Mouse (Mus musculus) 416B (cell line): ENCODE measurements at regions not wholly inside any gene's neighbourhood (a gene's known extent, or its start where the extent isn't known, plus 50 kb on each side); places are given as distances from the start of the nearest gene placed in this dataset.

Source experiments
- DNase-seq: peaks from one replicate; pipeline ENCODE4 v3.0.0; 2011; ENCODE audit warnings: low read depth

- DNase-seq, result no peak
Measured at GRCm38 (mm10) chr4:5206394-5207099, 413.4 kb upstream of the Impad1 start.

DNA sequence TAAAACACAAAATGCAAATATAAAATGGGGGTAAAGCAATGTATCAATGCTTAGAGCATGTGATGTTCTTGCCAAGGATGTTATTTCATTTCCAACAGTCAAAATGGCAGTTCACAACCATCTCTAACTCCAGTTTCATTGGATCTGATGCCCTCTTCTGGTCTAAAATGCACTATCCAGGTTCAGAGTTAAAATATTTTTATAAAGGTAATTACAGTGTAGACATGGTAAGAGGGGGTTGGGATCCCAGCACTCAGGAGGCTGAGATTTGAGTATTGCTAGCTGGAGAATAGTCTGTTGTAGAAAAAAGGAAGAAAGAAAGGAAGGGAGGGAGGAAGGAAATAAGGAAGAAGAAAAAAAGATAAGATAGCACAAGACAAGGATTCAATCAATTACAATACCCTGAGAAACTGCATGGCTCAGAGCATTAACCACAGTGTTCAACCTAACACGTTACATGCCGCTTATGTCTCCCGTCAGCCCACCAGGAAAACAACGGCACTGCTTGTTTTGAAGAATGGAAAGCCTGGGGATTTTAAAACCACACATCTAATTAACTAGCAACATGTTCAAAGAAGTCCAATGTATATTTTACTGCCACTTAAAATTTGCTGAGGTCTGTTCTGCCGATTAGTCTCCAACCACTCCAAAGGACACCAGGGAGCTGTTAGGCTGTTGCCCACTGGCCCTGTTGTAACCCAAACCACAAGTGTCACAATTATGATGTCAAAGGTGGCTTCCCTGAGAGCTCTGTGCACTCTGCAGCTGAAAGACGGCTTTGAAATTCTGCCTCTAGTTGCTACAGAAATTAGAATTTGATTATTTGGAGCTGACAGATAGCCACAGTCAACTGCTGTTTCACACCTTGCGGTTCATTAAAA lies 412.4 kb upstream of the Impad1 start:
- DNase-seq, result peak; percentile 11

DNA sequence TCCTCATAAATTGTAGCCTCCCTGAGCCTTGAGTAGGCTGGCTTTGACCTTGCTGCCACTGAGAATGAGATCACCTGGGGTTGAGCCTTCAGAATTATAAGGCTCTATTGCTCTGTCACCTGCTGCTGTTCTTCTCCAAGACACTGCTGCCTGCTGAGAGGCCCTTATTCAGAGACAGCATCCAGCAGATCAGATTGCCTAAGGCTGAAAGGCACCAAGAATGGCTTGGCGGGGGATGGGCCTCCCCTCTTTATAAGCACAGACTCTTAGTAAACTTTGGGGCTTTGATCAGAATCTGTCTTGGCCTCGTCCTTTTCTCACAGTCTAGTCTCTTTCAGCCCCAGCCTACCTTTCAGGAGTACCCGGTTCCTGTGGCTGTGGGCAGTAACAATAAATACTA lies 401.1 kb upstream of the Impad1 start:
- no peak for DNase-seq

GRCm38 (mm10) chr4:5181591-5181990 lies 388.4 kb upstream of the Impad1 start:
- no peak for DNase-seq

DNA sequence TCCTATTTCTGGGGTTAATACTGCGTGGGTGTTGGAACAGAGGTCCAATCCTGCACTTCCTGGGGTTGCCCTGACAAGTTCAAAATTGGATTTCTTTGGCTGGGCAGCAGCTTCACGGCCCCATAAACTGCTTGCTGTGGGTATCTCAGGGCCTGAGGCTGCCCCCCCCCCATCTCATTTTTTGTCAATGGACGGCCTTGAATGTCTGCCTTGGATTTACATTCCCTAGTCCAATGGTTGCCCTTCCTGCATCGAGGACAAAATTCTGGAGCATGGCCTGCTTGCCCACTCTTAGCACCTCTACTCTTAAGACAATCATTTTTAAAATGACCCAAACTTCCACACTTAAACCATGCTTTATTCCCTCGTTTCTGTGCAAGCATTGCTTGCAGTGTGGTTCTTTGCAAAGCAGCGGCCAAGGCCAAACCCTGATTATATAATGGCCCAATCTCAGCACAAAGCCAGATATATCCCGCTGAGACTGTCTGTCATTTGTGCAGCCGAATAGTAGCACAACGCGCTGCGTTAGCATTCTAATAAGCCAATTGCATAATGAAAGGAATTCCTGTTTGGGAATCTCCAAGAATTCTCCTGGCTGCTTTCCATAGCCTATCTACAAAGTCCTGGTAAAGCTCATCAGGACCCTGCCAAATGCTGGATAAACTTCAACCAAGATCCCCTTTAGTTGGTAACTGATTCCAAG lies 386.0 kb upstream of the Impad1 start:
- DNase-seq, result no peak

DNA sequence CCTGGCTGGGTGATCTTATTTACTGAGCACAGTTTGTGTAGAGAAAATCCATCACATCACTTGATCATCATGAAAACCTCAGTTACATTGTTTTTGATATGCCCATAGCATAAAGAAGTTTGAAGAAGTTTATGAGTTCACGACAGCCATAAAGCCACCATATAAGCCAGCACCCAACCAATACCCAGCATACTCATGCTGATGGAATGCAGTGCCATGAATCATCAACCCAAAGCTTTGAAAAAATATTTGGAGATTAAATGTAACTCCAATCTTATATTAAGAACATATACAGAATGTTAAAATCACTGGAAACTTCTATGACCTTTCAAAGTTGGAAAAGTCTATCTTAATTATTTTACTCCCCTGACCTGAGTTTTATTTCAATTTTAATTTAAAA lies 372.1 kb upstream of the Impad1 start:
- DNase-seq, result no peak

- no peak for DNase-seq
Measured at GRCm38 (mm10) chr4:5160931-5161330, 367.8 kb upstream of the Impad1 start.

DNA sequence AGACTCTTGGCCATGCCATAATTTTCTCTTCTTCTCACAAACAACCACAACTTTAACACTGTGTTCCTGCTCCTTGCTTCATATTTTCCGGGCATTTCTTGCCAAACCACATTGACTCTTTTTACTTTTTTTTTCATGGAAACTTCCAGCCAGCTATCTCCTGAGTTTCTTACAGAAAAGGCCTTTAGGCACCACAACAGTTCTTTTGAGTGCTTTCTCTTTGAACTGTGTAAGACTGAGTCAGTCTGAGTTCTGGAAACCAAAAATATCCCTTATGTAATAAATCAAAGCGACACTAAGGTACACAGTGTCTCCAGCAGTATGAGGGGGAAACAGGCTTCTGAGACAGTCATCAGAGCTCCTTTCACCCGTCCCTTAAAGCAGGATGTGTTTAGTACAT lies 337.6 kb upstream of the Impad1 start:
- DNase-seq, result no peak

GRCm38 (mm10) chr4:5126059-5126458 lies 332.9 kb upstream of the Impad1 start:
- DNase-seq, result no peak

GRCm38 (mm10) chr4:5098411-5098810 lies 305.3 kb upstream of the Impad1 start:
- DNase-seq, result no peak

- DNase-seq, result no peak
Measured at GRCm38 (mm10) chr4:5078723-5079122, 285.6 kb upstream of the Impad1 start.

DNA sequence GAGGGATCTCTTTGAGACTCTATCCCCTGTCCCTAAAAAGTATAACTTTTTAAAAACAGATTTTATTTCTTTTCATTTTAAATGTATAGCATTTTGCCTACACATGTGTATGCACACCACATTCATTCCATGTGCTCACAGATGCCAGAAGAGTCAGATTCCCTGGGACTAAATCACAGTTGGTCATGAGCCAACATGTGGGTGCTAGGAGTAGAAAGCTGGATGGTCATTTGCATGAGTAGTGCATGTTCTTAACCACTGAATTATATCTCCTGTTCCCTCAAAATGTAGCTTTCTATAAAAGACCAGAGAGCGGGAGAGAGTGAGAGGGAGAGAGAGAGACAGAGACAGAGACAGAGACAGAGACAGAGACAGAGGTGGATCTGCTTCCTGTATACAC lies 281.6 kb upstream of the Impad1 start:
- DNase-seq, result no peak

DNA sequence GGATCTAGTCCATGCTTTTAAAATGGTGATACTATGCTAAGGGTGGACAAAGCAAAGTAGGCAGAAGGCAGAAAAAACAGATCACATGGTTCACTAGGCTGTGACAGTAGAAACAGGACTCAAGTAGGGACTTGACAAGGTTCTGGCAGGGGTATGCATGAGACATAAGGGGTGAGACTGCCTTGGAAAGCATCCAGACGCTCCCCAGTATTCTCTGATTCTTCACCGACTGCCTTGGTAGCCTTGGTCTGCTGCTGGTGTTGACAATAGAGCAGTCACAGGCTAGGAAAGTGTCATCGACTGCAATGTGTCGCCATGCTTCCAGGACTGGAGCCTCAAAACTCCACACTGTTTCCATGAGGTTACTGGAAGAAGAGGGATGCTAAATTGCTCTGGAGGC lies 278.1 kb upstream of the Impad1 start:
- no peak for DNase-seq

GRCm38 (mm10) chr4:5059290-5059955 lies 266.3 kb upstream of the Impad1 start:
- DNase-seq, result no peak

GRCm38 (mm10) chr4:5029929-5030328 lies 236.8 kb upstream of the Impad1 start:
- no peak for DNase-seq

DNA sequence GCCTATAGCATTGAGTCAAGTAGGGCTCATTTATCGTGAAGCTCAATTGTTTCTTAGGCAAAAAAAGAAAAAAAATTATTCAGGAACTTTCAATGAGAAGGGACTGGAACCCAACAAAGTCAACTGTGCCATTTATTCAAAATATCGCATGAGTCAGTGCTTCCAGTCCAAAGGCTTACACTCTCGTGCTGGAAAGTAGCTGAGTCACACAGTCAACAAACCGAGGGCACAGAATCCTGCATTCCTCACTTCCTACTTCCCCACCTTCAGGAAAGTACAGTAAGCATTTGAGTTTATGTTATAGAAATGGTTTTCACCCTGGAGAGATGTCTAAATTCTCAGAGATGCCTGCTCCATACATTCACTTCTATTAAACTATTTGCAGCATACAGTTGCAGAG lies 194.3 kb upstream of the Impad1 start:
- peak; percentile 2 for DNase-seq

- DNase-seq, result peak; percentile 10
Measured at GRCm38 (mm10) chr4:4983474-4984194, 190.5 kb upstream of the Impad1 start.

- no peak for DNase-seq
Measured at GRCm38 (mm10) chr4:4971800-4972319, 178.7 kb upstream of the Impad1 start.

- DNase-seq, result no peak
Measured at GRCm38 (mm10) chr4:4948956-4949355, 155.8 kb upstream of the Impad1 start.

- DNase-seq, result no peak
Measured at GRCm38 (mm10) chr4:4944498-4944897, 151.3 kb upstream of the Impad1 start.

- no peak for DNase-seq
Measured at GRCm38 (mm10) chr4:4925741-4926140, 132.6 kb upstream of the Impad1 start.
